Mouse (Mus musculus) brain, embryonic 14.5 days (tissue): ENCODE measurements at regions not wholly inside any gene's neighbourhood (a gene's known extent, or its start where the extent isn't known, plus 50 kb on each side); places are given as distances from the start of the nearest gene placed in this dataset.

ENCODE experiments used
- CTCF ChIP-seq: fragments of 200-500 bp; IDR thresholded peaks from 2 replicates; pipeline ENCODE4 v1.5.1; 2012; ENCODE audit warnings: inconsistent platforms, mild to moderate bottlenecking, moderate library complexity, borderline replicate concordance; ENCODE audit not compliant: insufficient read depth, insufficient read length; ENCODE audit errors: extremely low read depth
- POLR2A ChIP-seq: fragments of 200-500 bp; IDR thresholded peaks from 2 replicates; pipeline ENCODE4 v1.6.1; 2012; ENCODE audit warnings: mild to moderate bottlenecking, inconsistent platforms, borderline replicate concordance; ENCODE audit not compliant: poor library complexity, insufficient read depth, insufficient read length, severe bottlenecking; ENCODE audit errors: extremely low read depth

DNA sequence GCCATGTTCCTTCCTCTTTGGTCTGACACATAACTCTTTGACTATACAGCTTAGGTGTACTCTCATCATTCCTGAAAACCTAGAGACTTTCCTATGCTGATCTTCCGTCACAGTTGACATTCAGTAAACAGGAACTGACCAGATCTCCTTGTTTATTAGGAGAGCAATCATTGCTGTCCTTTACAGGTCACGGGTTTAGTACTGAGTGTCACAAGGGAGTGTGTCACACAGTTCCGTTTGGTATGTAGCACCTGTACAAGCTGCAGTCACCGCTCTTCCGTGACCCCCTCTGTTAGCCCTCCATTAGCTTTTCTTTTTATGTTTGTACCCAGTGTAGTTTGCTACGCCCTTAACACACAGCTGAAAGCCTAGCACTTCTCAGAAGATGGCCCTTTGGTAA lies 553.4 kb upstream of the Slc39a10 start:
- TF ChIP-seq CTCF, result no peak
- no peak for TF ChIP-seq POLR2A
